Mouse (Mus musculus) cerebellum, adult 2 months (tissue): ENCODE data around the gene Gkn3. TPM values are rescaled to one million over a fixed set of nuclear protein-coding genes. Genes with fewer than 3 reads are reported as not detected.

ENCODE experiments used
- DNase-seq, 2 experiments: peaks; one replicate each; pipeline ENCODE4 v3.0.0; 2021
- H3K27ac ChIP-seq: fragments of 200-500 bp; 2 replicates; pipeline ENCODE4 v1.5.1; 2012; ENCODE audit warnings: low read length, control low read depth, inconsistent platforms; ENCODE audit not compliant: insufficient read depth
- H3K27me3 ChIP-seq: fragments of 200-500 bp; 2 replicates; pipeline ENCODE4 v1.6.1; 2012; ENCODE audit warnings: inconsistent platforms, mild to moderate bottlenecking, low read length, moderate library complexity; ENCODE audit not compliant: control insufficient read depth, insufficient read depth
- H3K4me1 ChIP-seq: fragments of 200-500 bp; 2 replicates; pipeline ENCODE4 v1.6.1; 2011; ENCODE audit warnings: low read length; ENCODE audit not compliant: control insufficient read depth, insufficient read depth
- H3K4me3 ChIP-seq: fragments of 200-500 bp; replicated peaks from 2 replicates; pipeline ENCODE3; 2011; ENCODE audit warnings: mild to moderate bottlenecking, low read depth, low read length, control low read depth; ENCODE audit not compliant: insufficient read depth
- CTCF ChIP-seq: fragments of 200-500 bp; IDR thresholded peaks from 2 replicates; pipeline ENCODE4 v1.5.1; 2011; ENCODE audit warnings: low read depth, mild to moderate bottlenecking, control low read depth, low read length, moderate library complexity, borderline replicate concordance; ENCODE audit not compliant: insufficient read depth
- POLR2A ChIP-seq: fragments of 200-500 bp; IDR thresholded peaks from 2 replicates; pipeline ENCODE4 v1.6.1; 2011; ENCODE audit warnings: low read length, control low read depth, borderline replicate concordance; ENCODE audit not compliant: insufficient read depth
- WGBS: fragments of 180-500 bp; shearing (Covaris S2); methylation state at CpG from one replicate; pipeline ENCODE4 v1.1.7; 2018; 5-methylcytosine and 5-hydroxymethylcytosine counted together
- polyA plus RNA-seq: library from polyadenylated mRNA; depleted of rRNA; stranded (reverse); fragments of >200 nt; gene quantifications from 2 replicates; pipeline ENCODE4 v1.2.3, GENCODE M21; 2012

Gkn3 gene
- polyA plus RNA-seq, 1 experiment: 25.1 TPM

DNA sequence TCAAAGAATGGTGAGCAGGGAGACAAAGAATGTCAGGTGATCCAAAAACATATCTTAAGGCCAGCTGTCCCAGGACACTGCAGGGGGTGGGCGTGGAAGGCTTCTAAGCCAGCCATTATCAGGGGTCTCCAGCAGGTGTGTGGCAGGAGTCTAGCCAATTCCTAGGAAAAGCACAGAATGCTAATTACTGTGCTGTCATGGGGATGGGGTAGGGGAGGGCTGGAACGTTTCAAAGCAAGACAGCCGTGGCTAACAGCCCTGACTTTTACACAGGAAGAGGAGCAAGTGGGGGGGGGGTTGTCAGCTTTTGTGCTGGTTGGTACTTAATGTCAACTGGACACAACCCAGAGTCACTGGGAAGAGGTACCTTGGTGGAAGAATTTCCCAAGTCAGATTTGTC lies 23.3 kb upstream of the Gkn3 start:
- H3K27me3 ChIP-seq: no peaks in the 10 kb centered on the region
- no peak overlapping the region for H3K27ac ChIP-seq
- no peaks in the 10 kb centered on the region for H3K4me1 ChIP-seq
- 9% methylated on average over 3 of the region's 3 CpGs for WGBS
- no peak overlapping the region for H3K4me3 ChIP-seq
- no peak for DNase-seq
- no peak for TF ChIP-seq CTCF
- no peak for TF ChIP-seq POLR2A

- DNase-seq: no peak
- H3K27me3 ChIP-seq: no peaks in the 10 kb centered on the region
- WGBS: 76% methylated on average over 6 of the region's 6 CpGs
- TF ChIP-seq CTCF: no peak
- TF ChIP-seq POLR2A: no peak
- H3K27ac ChIP-seq: no peak overlapping the region
- H3K4me1 ChIP-seq: no peaks in the 10 kb centered on the region
- H3K4me3 ChIP-seq: no peak overlapping the region
Measured at GRCm38 (mm10) chr6:87401456-87401855, 12.7 kb upstream of the Gkn3 start.

- Histone ChIP-seq H3K27ac (no peak overlapping the region), H3K4me1 (no peaks in the 10 kb centered on the region), H3K4me3 (no peak overlapping the region), H3K27me3 (no peaks in the 10 kb centered on the region)
- DNase-seq: no peak
- WGBS: 68% methylated on average over 4 of the region's 4 CpGs
- no peak for TF ChIP-seq CTCF
- TF ChIP-seq POLR2A: no peak
Measured at GRCm38 (mm10) chr6:87399886-87400566, 11.3 kb upstream of the Gkn3 start.

DNA sequence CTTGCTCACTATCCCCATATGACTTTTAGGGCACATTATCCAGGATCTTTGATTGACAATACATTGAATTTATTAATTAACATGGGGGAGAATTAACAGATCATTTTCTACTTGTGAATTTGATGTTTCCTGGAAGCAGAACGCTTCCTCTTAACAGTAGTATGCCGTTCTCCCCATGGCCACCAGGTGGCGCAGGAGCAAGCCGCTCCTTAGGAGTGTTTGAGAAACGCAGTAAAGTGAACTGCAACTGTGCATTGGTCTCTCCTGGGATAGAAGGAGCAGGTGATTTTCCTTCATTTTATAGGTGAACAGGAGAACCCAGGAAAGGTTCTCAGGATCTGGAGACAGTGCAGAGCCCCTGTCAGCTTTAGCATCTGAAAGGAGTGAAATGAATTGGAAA lies 10.4 kb upstream of the Gkn3 start:
- WGBS: 2% methylated on average over 5 of the region's 5 CpGs
- H3K27me3 ChIP-seq: no peaks in the 10 kb centered on the region
- TF ChIP-seq POLR2A: no peak
- TF ChIP-seq CTCF: peak; percentile 96
- no peak overlapping the region for H3K27ac ChIP-seq
- DNase-seq: peak; percentile 42 to 56
- H3K4me1 ChIP-seq: no peaks in the 10 kb centered on the region
- no peak overlapping the region for H3K4me3 ChIP-seq

- no peak for DNase-seq
- 83% methylated on average over 9 of the region's 9 CpGs for WGBS
- TF ChIP-seq CTCF (no peak), POLR2A (no peak)
- H3K4me3 ChIP-seq: no peak overlapping the region
- no peak overlapping the region for H3K27ac ChIP-seq
- H3K27me3 ChIP-seq: no peaks in the 10 kb centered on the region
- no peaks in the 10 kb centered on the region for H3K4me1 ChIP-seq
Measured at GRCm38 (mm10) chr6:87394783-87395182, 6.0 kb upstream of the Gkn3 start.

DNA sequence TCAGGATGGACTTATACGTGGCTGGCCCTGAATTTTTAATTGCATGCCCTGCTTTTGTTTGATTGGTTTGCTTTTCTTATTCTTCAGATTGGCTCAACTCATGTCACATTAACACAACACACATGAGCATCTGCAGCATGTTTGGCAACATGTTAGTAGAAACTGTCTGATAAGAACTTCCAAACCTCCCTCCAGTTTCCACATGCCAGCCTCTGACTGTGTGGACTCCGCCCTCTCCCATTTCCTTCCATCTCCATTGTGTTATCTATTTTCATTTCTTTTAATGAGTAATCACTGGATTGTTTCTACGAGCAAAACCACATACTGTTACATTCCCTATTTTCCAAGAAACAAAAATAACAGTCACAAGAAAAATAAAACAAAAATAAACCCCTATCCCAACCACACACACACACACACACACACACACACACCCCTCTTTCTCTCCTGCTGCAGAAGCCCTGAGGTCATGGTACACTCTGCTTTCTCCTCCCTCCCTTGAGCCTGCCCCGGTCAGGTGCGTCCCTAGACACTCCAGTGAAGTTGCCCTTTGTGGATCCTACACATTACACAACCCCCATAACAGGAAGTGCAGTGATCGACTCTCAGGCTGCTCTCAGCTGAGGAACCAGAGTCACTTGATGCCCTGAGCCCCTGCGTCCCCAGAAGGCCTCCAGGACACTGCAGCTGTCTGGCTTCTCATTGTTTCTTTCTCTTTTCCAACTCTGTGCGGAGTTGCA lies 4.9 kb upstream of the Gkn3 start:
- no peak for DNase-seq
- Histone ChIP-seq H3K27me3 (no peaks in the 10 kb centered on the region), H3K4me3 (no peak overlapping the region), H3K27ac (no peak overlapping the region), H3K4me1 (no peaks in the 10 kb centered on the region)
- TF ChIP-seq POLR2A (no peak), CTCF (no peak)
- 80% methylated on average over 8 of the region's 8 CpGs for WGBS

DNA sequence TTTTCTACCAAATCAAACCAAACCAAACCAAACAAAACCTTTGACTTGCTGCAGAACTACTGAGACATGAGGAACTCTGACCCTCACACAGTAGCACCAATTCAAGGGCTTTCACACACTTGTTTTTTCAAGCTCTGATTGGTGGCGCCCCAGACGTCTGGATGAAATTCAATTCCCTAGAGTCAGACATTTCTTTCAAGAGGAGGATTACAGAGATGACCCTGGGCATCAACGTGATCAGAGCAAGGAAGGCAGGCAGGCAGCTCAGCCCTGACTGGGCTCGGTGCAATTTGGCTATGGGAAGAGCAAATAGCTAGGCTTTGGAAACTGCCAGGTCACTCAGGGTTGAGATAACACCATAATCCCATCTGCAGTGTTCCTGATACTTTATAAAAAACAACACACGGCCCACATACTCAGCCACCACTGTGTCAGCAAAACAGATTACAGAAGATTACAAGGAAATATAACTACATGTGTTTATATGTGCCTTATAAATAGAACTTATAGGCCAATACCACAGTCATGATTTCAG lies 787 bp upstream of the Gkn3 start:
- no peak for TF ChIP-seq POLR2A
- no peak for TF ChIP-seq CTCF
- no peak for DNase-seq
- Histone ChIP-seq H3K4me3 (no peak overlapping the region), H3K27ac (no peak overlapping the region), H3K4me1 (no peaks in the 10 kb centered on the region), H3K27me3 (no peaks in the 10 kb centered on the region)
- 48% methylated on average over 5 of the region's 5 CpGs for WGBS

GRCm38 (mm10) chr6:87386681-87387080 lies 2.1 kb downstream of the Gkn3 start:
- Histone ChIP-seq H3K27me3 (no peaks in the 10 kb centered on the region; the same call in 1 of the 2 replicates), H3K4me1 (no peaks in the 10 kb centered on the region), H3K4me3 (no peak overlapping the region), H3K27ac (no peak overlapping the region)
- DNase-seq: no peak
- WGBS: 85% methylated on average over 10 of the region's 10 CpGs
- TF ChIP-seq CTCF (no peak), POLR2A (no peak)
